Mouse (Mus musculus) right cerebral cortex, postnatal 10 days (tissue): ENCODE measurements around the gene Sh3bp4.

Experiments
- DNase-seq, 2 experiments: peaks; one replicate each; pipeline ENCODE4 v3.0.0; 2021; ENCODE audit warnings: low spot score in 2 of 2

The Sh3bp4 gene

GRCm38 (mm10) chr1:89127163-89127562 is 56.9 kb downstream of the Sh3bp4 start:
- DNase-seq = no peak

GRCm38 (mm10) chr1:89130429-89130828 is 60.2 kb downstream of the Sh3bp4 start:
- DNase-seq = peak; percentile 59 to 70

GRCm38 (mm10) chr1:89131018-89131540 is 60.9 kb downstream of the Sh3bp4 start:
- DNase-seq = no peak

DNA sequence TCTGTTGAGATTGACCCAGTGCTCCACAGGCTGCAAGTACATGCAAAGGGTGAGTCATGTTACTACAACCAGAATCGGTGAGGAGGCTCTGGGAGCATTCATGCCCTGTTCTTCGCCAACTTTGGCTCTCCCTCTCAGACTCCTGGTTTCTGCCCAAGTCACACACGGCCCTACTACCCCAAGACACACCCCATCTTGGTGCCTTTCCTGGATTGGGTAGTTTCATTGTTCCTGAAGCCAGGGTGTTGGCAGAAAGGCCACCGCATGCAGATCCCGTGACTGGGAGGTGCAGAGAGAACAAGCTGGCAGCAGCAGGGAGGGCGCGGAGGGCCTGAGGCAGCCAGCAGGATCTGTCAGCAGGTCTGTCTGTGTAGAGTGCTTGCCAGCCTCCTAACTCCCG is 61.5 kb downstream of the Sh3bp4 start:
- DNase-seq = peak; percentile 44 to 47

DNA sequence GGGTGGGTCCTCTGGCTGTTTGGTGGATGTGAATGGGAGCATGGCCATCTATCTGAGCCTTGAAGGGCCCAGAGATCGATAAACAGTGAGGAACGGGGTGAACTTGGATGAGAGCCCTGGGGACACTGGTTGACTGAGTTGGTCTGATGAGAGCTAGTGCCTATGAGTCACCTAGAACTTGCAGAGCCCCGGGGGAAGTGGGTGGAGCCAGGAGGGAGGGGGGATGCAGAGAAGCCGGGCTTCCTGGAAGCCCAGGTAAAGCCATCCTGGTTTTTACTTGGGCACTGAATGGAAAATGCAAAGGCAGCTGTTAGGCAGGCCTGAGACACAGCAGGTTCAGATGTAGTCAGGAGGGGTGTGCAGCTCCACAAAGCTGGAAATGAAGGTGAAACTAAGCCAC is 63.1 kb downstream of the Sh3bp4 start:
- no peak for DNase-seq

DNA sequence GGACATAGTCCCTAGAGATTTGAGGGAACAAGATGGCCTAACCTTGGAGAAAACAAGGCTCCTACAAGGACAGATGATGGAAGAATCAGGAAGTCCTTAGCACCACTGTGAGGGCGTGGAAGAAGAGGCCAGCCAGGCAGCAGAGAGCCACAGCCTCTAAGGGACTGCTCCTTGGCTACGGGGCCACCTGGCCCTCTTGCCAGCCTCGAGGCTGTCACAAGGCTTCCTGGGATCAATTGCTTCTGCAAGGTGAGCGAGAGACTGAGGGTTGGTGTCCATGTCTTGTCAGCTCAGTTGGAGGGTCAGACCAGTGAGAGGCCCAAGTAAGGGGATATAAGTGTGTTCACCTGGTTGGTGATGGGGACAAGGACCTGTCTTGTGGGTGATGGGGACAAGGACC is 63.5 kb downstream of the Sh3bp4 start:
- no peak for DNase-seq

DNA sequence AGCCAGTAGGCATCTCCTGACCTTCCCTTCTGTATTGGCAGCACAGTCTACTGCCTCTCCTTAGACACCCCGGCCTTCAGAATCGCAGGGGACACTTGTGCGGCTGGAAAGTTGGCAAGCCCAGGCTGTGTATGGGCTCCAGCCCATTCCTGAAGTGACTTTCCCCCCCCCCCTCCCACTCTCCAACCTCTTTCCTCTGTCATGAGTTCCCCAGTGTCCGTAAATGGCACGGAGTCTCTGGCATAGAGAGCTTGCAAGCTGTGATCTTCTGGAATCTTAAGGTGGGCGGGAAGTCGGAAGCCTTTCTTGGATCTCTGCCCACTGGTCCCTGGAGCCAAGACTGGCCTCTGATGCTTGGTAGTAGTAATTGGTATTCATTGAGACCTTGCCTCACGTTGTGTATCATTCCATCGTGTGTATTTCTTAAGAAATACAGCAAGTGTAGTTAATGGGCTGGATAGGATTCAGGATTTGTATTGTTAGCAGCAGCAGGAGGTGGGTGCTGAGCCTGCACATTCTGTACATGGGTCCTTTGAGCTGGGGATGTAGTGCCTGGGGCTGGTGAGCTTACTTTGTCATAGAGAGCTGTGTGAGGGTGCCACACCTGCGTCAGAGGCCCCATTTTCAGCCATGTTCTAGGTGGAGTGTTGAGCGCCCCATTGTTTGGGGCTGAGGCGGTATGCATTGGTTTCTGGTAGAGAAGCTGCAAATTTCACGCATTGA is 66.0 kb downstream of the Sh3bp4 start:
- peak; percentile 77 to 81 for DNase-seq

GRCm38 (mm10) chr1:89137086-89137816 is 67.0 kb downstream of the Sh3bp4 start:
- peak; percentile 70 to 82 for DNase-seq

DNA sequence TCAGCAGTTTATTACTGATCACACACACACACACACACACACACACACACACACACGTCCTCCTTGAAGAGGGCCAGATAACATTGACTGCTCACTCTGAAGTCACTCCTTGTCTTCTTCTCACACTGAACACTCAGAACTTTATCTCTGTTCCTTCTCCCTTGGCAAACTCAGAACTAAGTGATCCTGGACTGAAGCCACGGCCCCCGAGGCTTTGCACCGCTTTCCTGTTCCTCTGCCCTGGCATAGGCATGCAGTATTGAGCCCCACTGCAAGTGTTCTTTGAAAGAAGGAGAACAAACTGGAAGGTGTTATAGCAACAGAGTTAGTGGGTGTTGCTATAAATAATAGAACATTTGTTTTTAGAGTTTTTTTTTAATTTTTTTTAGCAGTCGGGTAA is 68.1 kb downstream of the Sh3bp4 start:
- peak; percentile 60 to 64 for DNase-seq

- DNase-seq = no peak
Observed at GRCm38 (mm10) chr1:89140113-89140512, 69.9 kb downstream of the Sh3bp4 start.

DNA sequence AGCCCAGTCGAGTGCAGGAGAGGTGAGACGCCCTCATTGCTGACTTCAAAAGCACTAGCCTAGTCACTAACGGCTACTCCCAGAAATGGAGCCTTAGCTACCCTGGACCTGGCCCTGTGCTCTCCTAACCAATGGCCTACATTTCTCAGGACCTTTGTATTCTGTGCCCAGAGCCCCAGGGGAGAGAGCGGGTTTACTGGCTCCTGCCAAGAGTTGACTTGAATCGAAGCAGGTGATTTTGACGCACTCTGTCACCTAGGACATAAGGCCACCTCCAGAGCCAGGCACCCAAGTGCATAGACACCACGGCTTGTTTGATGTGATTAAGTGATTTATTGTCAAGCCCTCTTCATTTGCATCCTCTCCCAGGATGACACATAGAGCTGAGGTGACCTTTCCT is 80.9 kb downstream of the Sh3bp4 start:
- no peak for DNase-seq

- DNase-seq = no peak
Observed at GRCm38 (mm10) chr1:89152576-89152975, 82.4 kb downstream of the Sh3bp4 start.

GRCm38 (mm10) chr1:89153203-89153602 is 83.0 kb downstream of the Sh3bp4 start:
- no peak for DNase-seq

DNA sequence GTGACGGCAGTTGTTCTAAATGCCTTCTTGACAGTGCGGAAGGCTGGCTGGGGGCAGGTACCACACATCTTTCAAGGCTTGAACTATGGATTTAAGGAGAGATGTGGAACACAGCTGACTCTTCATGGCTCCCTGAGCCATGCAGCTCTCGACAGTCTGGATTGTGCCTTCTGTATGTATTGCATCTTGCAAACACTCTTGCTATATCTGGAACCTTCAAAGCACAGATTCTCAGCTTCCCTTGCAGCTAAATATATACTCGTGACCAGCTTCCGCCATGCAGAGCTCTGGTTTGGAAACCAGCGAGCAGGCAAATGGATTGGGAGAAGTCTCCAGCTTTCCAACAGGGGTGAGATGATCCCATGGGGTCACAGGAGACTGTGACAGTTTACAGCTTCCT is 93.3 kb downstream of the Sh3bp4 start:
- DNase-seq = no peak

GRCm38 (mm10) chr1:89164281-89164680 is 94.1 kb downstream of the Sh3bp4 start:
- peak in 1 of 2 experiments; percentile 51 for DNase-seq

- no peak for DNase-seq
Observed at GRCm38 (mm10) chr1:89164685-89165084, 94.5 kb downstream of the Sh3bp4 start.

GRCm38 (mm10) chr1:89166814-89167249 is 96.6 kb downstream of the Sh3bp4 start:
- DNase-seq = no peak

- DNase-seq = peak; percentile 66 to 77
Observed at GRCm38 (mm10) chr1:89171275-89171767, 101.1 kb downstream of the Sh3bp4 start.

DNA sequence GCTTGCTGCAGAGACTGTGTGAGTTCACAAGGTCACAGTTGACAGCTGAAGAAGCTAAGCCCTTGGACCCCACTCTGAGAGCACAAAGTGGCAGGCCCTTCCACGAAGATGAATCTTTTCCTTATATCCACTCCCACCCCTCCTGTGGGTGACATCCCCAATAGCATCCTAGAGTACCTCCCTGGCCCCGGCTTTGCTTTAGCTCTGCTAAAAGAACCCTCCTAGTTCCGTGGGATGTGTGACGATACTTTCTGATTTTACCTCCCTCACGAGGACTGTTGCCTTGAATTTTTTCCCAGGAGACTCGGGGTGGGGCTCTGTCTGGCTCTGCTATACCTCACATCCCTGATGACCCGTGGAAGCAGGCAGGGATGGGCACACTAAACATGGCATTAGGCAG is 104.4 kb downstream of the Sh3bp4 start:
- DNase-seq = no peak

GRCm38 (mm10) chr1:89175355-89175754 is 105.1 kb downstream of the Sh3bp4 start:
- DNase-seq = no peak

- peak in 1 of 2 experiments; percentile 38 for DNase-seq
Observed at GRCm38 (mm10) chr1:89183261-89183831, 113.1 kb downstream of the Sh3bp4 start.

- DNase-seq = peak in 1 of 2 experiments; percentile 58
Observed at GRCm38 (mm10) chr1:89184111-89184785, 114.0 kb downstream of the Sh3bp4 start.
